Mouse (Mus musculus): ENCODE results near the gene Bod1. TPM values are rescaled to one million over a fixed set of nuclear protein-coding genes. Genes with fewer than 3 reads are reported as not detected.

Bod1 gene
- total and polyA plus RNA-seq, 2 experiments from 2014 or later, result 123 to 147 TPM

GRCm38 (mm10) chr11:31637788-31638373 lies 33.8 kb downstream of the Bod1 start:
- Histone ChIP-seq H3K4me2 (ENCODE audit: low read depth) (0 out of 2 replicates have a peak overlapping the region, but pooled peaks have one; percentile 3), H3K36me3 (ENCODE audit: insufficient read depth) (no peaks in the 10 kb centered on the region), H3K27ac (ENCODE audit: low read depth, low read length) (no peak overlapping the region), H3K9me3 (ENCODE audit: low read length) (no peaks in the 10 kb centered on the region), H3K9ac (no peak overlapping the region), H3K4me3 (ENCODE audit: low read depth, low read length) (no peak overlapping the region), H3K27me3 (ENCODE audit: insufficient read depth, low read length) (no peaks in the 10 kb centered on the region), H3K4me1 (ENCODE audit: insufficient read depth) (no peaks in the 10 kb centered on the region)
- 27% methylated on average over 10 of the region's 10 CpGs for WGBS
- ATAC-seq, result peak; percentile 90
- peak; percentile 88 for TF ChIP-seq CTCF (IDR thresholded peaks at IDR 0.05; ENCODE audit: low read depth)
- peak; percentile 79 for DNase-seq

DNA sequence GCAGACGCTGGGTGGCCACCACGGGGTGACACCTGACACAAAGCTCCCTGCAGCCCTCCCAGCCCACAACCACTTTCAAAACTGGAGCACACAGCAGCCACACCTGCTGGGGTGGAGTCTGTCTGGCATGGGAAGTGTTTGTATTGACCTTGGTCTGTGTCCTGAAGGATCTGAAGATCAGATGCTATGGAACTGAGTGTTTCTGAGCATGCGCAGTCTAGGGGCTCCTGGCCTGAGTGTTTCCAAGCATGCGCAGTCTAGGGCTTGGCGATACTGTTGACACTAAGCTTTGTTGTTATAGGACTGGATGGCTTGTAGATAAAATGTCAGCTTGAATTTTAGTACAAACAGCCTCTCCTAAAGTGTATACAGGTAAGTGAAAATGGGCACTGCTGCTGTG lies 43.0 kb downstream of the Bod1 start:
- DNase-seq (no peak), ATAC-seq (no peak)
- Histone ChIP-seq H3K4me1 (ENCODE audit: insufficient read depth) (no peaks in the 10 kb centered on the region), H3K9ac (no peak overlapping the region), H3K4me3 (ENCODE audit: low read depth, low read length) (no peak overlapping the region), H3K36me3 (ENCODE audit: insufficient read depth) (no peaks in the 10 kb centered on the region), H3K9me3 (ENCODE audit: low read length) (no peaks in the 10 kb centered on the region), H3K27ac (ENCODE audit: low read depth, low read length) (no peak overlapping the region), H3K27me3 (ENCODE audit: insufficient read depth, low read length) (no peaks in the 10 kb centered on the region), H3K4me2 (ENCODE audit: low read depth) (no peak overlapping the region)
- WGBS, result 91% methylated on average over 5 of the region's 5 CpGs
- TF ChIP-seq CTCF (IDR thresholded peaks at IDR 0.05; ENCODE audit: low read depth), result no peak

DNA sequence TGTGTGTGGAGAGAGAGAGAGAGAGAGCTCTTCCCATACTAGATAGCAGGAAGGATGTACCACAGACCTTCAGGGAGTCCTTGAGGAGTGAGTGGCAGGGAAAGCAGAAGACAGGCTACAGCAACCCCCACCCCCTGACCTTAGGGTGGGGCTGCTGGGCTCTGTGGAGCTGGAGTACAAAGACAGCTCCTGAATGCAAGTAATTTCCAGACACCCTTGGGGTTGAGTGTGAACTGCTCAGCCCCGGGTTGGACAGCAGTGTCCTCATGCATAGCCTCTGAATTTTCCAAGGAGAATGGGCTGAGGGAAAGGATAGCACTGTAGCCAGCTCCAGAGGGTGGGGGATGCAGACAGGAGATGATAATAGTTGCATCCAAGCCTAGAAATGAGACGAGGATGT lies 50.9 kb downstream of the Bod1 start:
- no peak overlapping the region for H3K27ac ChIP-seq (ENCODE audit: low read depth, low read length)
- no peaks in the 10 kb centered on the region for H3K36me3 ChIP-seq (ENCODE audit: insufficient read depth)
- 81% methylated on average over 2 of the region's 2 CpGs for WGBS
- H3K4me1 ChIP-seq (ENCODE audit: insufficient read depth), result no peaks in the 10 kb centered on the region
- no peak overlapping the region for H3K4me3 ChIP-seq (ENCODE audit: low read depth, low read length)
- DNase-seq (no peak), ATAC-seq (no peak)
- no peak overlapping the region for H3K4me2 ChIP-seq (ENCODE audit: low read depth)
- no peak overlapping the region for H3K9ac ChIP-seq
- H3K27me3 ChIP-seq (ENCODE audit: insufficient read depth, low read length), result no peaks in the 10 kb centered on the region; the same call in 1 of the 2 replicates
- H3K9me3 ChIP-seq (ENCODE audit: low read length), result no peaks in the 10 kb centered on the region
- TF ChIP-seq CTCF (IDR thresholded peaks at IDR 0.05; ENCODE audit: low read depth), result no peak

GRCm38 (mm10) chr11:31617797-31618196 lies 53.9 kb downstream of the Bod1 start:
- WGBS, result 77% methylated on average over 3 of the region's 3 CpGs
- no peaks in the 10 kb centered on the region; the same call in 1 of the 2 replicates for H3K27me3 ChIP-seq (ENCODE audit: insufficient read depth, low read length)
- H3K4me2 ChIP-seq (ENCODE audit: low read depth), result no peak overlapping the region
- H3K4me3 ChIP-seq (ENCODE audit: low read depth, low read length), result no peak overlapping the region
- no peaks in the 10 kb centered on the region for H3K4me1 ChIP-seq (ENCODE audit: insufficient read depth)
- ATAC-seq, result no peak
- no peaks in the 10 kb centered on the region for H3K36me3 ChIP-seq (ENCODE audit: insufficient read depth)
- no peak overlapping the region for H3K27ac ChIP-seq (ENCODE audit: low read depth, low read length)
- no peak for TF ChIP-seq CTCF (IDR thresholded peaks at IDR 0.05; ENCODE audit: low read depth)
- no peak for DNase-seq
- no peak overlapping the region for H3K9ac ChIP-seq
- H3K9me3 ChIP-seq (ENCODE audit: low read length), result no peaks in the 10 kb centered on the region

GRCm38 (mm10) chr11:31617236-31617635 lies 54.4 kb downstream of the Bod1 start:
- Histone ChIP-seq H3K27ac (ENCODE audit: low read depth, low read length) (no peak overlapping the region), H3K36me3 (ENCODE audit: insufficient read depth) (no peaks in the 10 kb centered on the region), H3K9me3 (ENCODE audit: low read length) (no peaks in the 10 kb centered on the region), H3K4me1 (ENCODE audit: insufficient read depth) (no peaks in the 10 kb centered on the region), H3K4me2 (ENCODE audit: low read depth) (no peak overlapping the region), H3K27me3 (ENCODE audit: insufficient read depth, low read length) (no peaks in the 10 kb centered on the region; the same call in 1 of the 2 replicates), H3K4me3 (ENCODE audit: low read depth, low read length) (no peak overlapping the region), H3K9ac (no peak overlapping the region)
- no peak for ATAC-seq
- 45% methylated on average over 3 of the region's 3 CpGs for WGBS
- no peak for TF ChIP-seq CTCF (IDR thresholded peaks at IDR 0.05; ENCODE audit: low read depth)
- no peak for DNase-seq

- Histone ChIP-seq H3K9ac (no peak overlapping the region), H3K4me2 (ENCODE audit: low read depth) (no peak overlapping the region), H3K9me3 (ENCODE audit: low read length) (no peaks in the 10 kb centered on the region), H3K27me3 (ENCODE audit: insufficient read depth, low read length) (no peaks in the 10 kb centered on the region; the same call in 1 of the 2 replicates), H3K4me1 (ENCODE audit: insufficient read depth) (no peaks in the 10 kb centered on the region), H3K4me3 (ENCODE audit: low read depth, low read length) (no peak overlapping the region), H3K27ac (ENCODE audit: low read depth, low read length) (no peak overlapping the region), H3K36me3 (ENCODE audit: insufficient read depth) (no peaks in the 10 kb centered on the region)
- WGBS, result 82% methylated on average over 4 of the region's 4 CpGs
- no peak for TF ChIP-seq CTCF (IDR thresholded peaks at IDR 0.05; ENCODE audit: low read depth)
- ATAC-seq (no peak), DNase-seq (no peak)
Measured at GRCm38 (mm10) chr11:31616722-31617121, 55.0 kb downstream of the Bod1 start.

Other genes with a start within 250 kb of the Bod1 start
- gene Cpeb4, start 200.3 kb upstream of the Bod1 start, total RNA-seq (2014; rRNA removed), result 70.4 and 102 TPM in 2 replicates
- gene Cpeb4, start 200.3 kb upstream of the Bod1 start, polyA plus RNA-seq (2015; fragmentation: Nextera tagmentation; extraction: Ambion mirVana), result 10.0 and 14.2 TPM in 2 replicates

All from forebrain, postnatal 0 days (tissue).